29 mouse cellular contexts compared by ENCODE assay signal in the genomic region with DNA sequence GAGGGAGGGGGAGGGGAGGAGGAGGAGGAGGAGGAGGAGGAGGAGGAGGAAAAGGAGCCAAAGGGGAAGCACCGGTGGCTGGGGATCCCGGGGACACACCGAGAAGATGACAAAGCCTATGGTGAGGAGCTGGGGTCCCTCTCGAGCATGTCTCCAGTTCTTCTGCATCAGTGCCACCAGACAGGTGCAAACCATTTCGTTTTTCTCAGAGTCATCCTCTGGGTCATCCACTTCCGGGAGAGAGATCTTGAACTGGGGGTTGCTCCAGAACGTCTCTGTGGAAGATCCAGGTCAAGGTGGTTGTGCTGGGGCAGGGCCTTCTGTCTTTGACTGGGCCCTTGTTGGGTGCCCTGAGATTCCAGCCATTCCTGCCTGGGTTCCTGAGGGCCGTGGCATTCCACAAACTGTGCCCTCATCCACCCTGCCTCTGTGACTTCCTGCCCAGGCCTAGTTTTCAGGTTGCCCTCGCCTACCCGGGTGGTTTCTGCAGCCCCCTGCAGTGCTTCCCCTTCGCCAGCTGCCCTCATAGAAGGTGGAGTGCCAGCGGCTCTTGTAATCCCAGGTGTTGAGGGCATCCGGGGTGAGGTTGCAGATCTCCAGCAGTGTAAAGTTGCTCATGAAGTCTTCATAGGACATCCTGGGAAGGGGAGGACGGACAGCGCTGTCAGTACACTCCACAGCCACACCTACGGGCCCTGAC. TPM values are rescaled to one million over a fixed set of nuclear protein-coding genes. Genes with fewer than 3 reads are reported as not detected.
A peak's percentile ranks its signal among the peaks of the same experiment; 100 is the strongest.
DNase-seq lines count a peak whose midpoint lies in the region.
"Had no signal": no experiment of that assay in that cellular context is flagged by ENCODE, and none has a peak within 500 bp of the region (broad histone marks: within the 10 kb centered on the region; RNA-seq: fewer than 3 reads in every experiment).

No protein-coding gene starts in this region.

- peak; percentile 75 to 84 for DNase-seq in thymus, adult 18-20 months
- peak; percentile 73 for DNase-seq in thymus, postnatal 0 days (ENCODE audit: low spot score)
- peak; percentile 83 for DNase-seq in thymus, postnatal 25 days
- no peak for DNase-seq in adrenal gland, adult 18-20 months (ENCODE audit: low spot score in 2 of 2)
- DNase-seq in layer of hippocampus, postnatal 36 days = no peak
- no peak for DNase-seq in embryo, embryonic 9.5 days (ENCODE audit: extremely low spot score)
- DNase-seq: adrenal gland, adult 8-10 months; adrenal gland, postnatal 25 days; cerebellum, adult 11-12 months; cerebellum, adult 8-10 months; cerebellum, postnatal 10 days; cerebellum, postnatal 36 days; forebrain, postnatal 0 days; gastrocnemius, adult 2 months; gastrocnemius, postnatal 14 days; heart, adult 11 months had no signal

RNA-seq across cellular contexts. Expression of a gene that starts 20.4 kb away (rescaled TPM):
- 0.05 TPM in 1 of 2 replicates, not detected in the other for polyA plus RNA-seq in thymus, postnatal 0 days (2015; fragmentation: Nextera tagmentation; extraction: Ambion mirVana)
- under 1 TPM; 0.19 to 0.40 TPM for total RNA-seq in adrenal gland, adult 18-20 months (2021)
- total RNA-seq in layer of hippocampus, postnatal 36 days (2021) = 1 to 10 TPM in 1 of 2 experiments, under 1 TPM in 1; 0.22 to 1.4 TPM
- total RNA-seq: heart, postnatal 25 days; MEL had no signal
- polyA plus RNA-seq: heart, postnatal 0 days had no signal

RNA-seq across cellular contexts. Expression of a gene that starts 36.8 kb away (rescaled TPM):
- 1.5 and 1.7 TPM in 2 replicates for polyA plus RNA-seq in thymus, postnatal 0 days (2015; fragmentation: Nextera tagmentation; extraction: Ambion mirVana)
- total RNA-seq in adrenal gland, adult 18-20 months (2021) = not detected
- not detected for total RNA-seq in layer of hippocampus, postnatal 36 days (2021)
- total RNA-seq: adrenal gland, postnatal 25 days; forebrain, postnatal 0 days; heart, adult 8-10 months; heart, postnatal 25 days; hematopoietic stem cell, adult 5-6 weeks; MEL had no signal
- polyA plus RNA-seq: CD4-positive, CD25-positive, alpha-beta regulatory T cell, adult 4 months; cortical plate, adult 2 months; forebrain, embryonic 11.5 days; forebrain, embryonic 14.5 days; forebrain, postnatal 0 days; frontal cortex, adult 2 months; heart, embryonic 11.5 days; heart, embryonic 14.5 days; heart, postnatal 0 days; hindbrain, embryonic 15.5 days had no signal

RNA-seq across cellular contexts. Expression of a gene that starts 39.3 kb away (rescaled TPM):
- polyA plus RNA-seq in thymus, postnatal 0 days (2015; fragmentation: Nextera tagmentation; extraction: Ambion mirVana) = 243 and 252 TPM in 2 replicates
- 100 to 1,000 TPM; 121 to 161 TPM for total RNA-seq in adrenal gland, adult 18-20 months (2021)
- 10 to 100 TPM; 20.8 to 21.5 TPM for total RNA-seq in layer of hippocampus, postnatal 36 days (2021)

RNA-seq across cellular contexts. Expression of a gene that starts 47.4 kb away (rescaled TPM):
- polyA plus RNA-seq in thymus, postnatal 0 days (2015; fragmentation: Nextera tagmentation; extraction: Ambion mirVana) = 174 and 197 TPM in 2 replicates
- 100 to 1,000 TPM; 104 to 109 TPM for total RNA-seq in adrenal gland, adult 18-20 months (2021)
- total RNA-seq in layer of hippocampus, postnatal 36 days (2021) = 10 to 100 TPM; 39.5 to 43.9 TPM

RNA-seq across cellular contexts. Expression of a gene that starts 48.0 kb away (rescaled TPM):
- polyA plus RNA-seq in thymus, postnatal 0 days (2015; fragmentation: Nextera tagmentation; extraction: Ambion mirVana) = 16.6 and 18.6 TPM in 2 replicates
- 10 to 100 TPM; 41.0 to 41.4 TPM for total RNA-seq in adrenal gland, adult 18-20 months (2021)
- 100 to 1,000 TPM; 171 to 180 TPM for total RNA-seq in layer of hippocampus, postnatal 36 days (2021)

Comparison
In these comparisons a context has a peak if more than half of its experiments do, and no peak if none do; other contexts are left out.
1. DNase-seq: peak in thymus, adult 18-20 months (2 of 2), thymus, postnatal 0 days (single experiment) and thymus, postnatal 25 days (single experiment); none in adrenal gland, adult 18-20 months (0 of 2), layer of hippocampus, postnatal 36 days (0 of 2) and embryo, embryonic 9.5 days (single experiment).
2. RNA of a gene that starts 39.3 kb away (total RNA-seq): 121 to 161 TPM in adrenal gland, adult 18-20 months; 20.8 to 21.5 TPM in layer of hippocampus, postnatal 36 days; every median in the first group is over 4 times any median in the second.